Mouse (Mus musculus) testis, adult 2 months (tissue): ENCODE measurements around the gene Plekho1.

ENCODE experiments used
- CTCF ChIP-seq: fragments of 200-500 bp; IDR thresholded peaks from 2 replicates; pipeline ENCODE4 v1.5.1; 2012; ENCODE audit warnings: low read depth, mild to moderate bottlenecking, inconsistent platforms, low read length, moderate library complexity; ENCODE audit not compliant: control insufficient read depth, insufficient read depth, insufficient replicate concordance
- POLR2A ChIP-seq: fragments of 200-500 bp; IDR thresholded peaks from 2 replicates; pipeline ENCODE4 v1.6.1; 2012; ENCODE audit warnings: low read depth, mild to moderate bottlenecking, inconsistent platforms, low read length, moderate library complexity; ENCODE audit not compliant: control insufficient read depth

DNA sequence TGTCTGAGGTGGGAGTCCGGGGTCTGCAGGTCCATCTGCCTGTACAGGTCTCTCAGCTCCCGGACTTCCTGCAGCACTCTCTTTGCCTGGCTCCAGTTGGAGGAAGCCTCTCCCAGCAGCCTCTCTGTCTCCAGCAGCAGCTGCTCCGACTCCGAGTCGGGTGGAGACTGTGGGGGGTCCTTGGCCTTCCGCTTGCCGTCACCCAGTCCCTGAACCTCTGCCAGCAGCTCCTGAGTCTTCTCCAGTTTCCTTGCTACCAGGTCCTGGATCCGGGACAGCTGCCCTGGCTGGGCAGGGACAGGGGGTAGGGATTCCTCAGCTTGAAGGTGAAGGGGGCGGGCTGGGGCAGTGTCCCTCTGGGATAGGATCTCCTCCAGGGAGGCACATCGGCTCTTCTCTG is 6.8 kb downstream of the Plekho1 start:
- no peak for TF ChIP-seq CTCF
- no peak for TF ChIP-seq POLR2A
